Mouse (Mus musculus): ENCODE results near the gene 2200002D01Rik. TPM values are rescaled to one million over a fixed set of nuclear protein-coding genes. Genes with fewer than 3 reads are reported as not detected.

2200002D01Rik gene
- polyA plus RNA-seq, 1 experiment from 2014 or later: 1.2 TPM

DNA sequence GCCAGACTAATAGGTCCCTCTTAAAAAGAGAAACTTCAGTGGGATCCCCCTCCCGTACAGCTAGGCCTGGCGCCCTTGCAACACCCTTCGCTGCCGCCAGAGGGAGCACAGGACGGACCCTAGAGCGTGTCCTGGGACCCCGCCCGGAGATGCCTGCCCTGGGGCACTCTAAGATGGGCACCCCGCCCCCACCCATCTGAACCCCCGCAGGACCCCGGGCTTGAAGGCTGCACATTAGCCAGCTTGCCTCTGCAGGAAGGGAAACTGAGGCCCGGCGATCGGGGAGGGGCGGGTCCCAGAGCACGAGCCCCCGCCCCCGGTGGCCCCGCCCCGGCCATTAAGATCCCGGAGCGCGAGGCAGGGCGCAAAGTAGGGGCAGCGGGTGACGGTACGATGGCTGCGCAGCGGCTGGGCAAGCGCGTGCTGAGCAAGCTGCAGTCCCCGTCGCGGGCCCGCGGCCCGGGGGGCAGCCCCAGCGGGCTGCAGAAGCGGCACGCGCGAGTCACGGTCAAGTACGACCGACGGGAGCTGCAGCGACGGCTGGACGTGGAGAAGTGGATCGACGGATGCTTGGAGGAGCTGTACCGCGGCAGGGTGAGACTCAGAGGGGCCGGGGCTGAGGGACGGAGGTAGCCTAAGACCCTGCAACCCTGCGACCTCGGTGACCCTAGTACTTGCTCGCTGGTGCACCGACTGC, 40.8 kb upstream of the 2200002D01Rik start, which contains the start of gene Ppp1r14a:
Gene Ppp1r14a (plus strand): TSS at position 367 of the 697 bp plus-strand sequence.
- H3K27me3 ChIP-seq: peaks cover 23% of the 10 kb centered on the region
- peak; percentile 43; the same call in 1 of the 2 replicates for ATAC-seq

DNA sequence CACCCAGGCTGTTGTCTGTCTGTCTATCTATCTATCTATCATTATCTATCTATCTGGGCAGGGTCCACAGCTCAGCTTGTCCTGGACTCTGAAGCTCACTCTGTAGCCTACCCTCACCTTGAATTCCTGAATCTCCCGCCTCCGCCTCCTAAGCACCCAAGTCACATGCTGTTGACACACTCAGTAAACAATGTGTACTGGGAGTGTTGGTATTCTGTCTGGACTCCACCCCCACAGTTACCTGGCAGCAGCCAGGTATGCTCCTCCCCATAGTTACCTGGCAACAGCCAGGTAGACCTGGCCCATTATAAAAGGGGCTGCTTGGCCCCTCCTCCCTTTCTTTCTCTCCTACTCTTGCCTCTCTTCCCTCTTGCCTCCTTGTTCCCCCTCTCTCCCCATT, 39.8 kb upstream of the 2200002D01Rik start:
- no peak for ATAC-seq
- Histone ChIP-seq H3K36me3 (ENCODE audit: poor library complexity, severe bottlenecking) (no peaks in the 10 kb centered on the region), H3K4me1 (peaks cover 37% of the 10 kb centered on the region), H3K4me3 (no peak overlapping the region), H3K27ac (no peak overlapping the region), H3K4me2 (no peak overlapping the region), H3K9me3 (replicated peaks) (no peaks in the 10 kb centered on the region), H3K9ac (no peak overlapping the region), H3K27me3 (peaks cover 23% of the 10 kb centered on the region)
- 83% methylated on average over 2 of the region's 2 CpGs for WGBS

More for the DNA sequence above, 40.8 kb upstream of the 2200002D01Rik start, which contains the start of gene Ppp1r14a:
- Histone ChIP-seq H3K4me2 (peak within 1 kb of the TSS; percentile 90), H3K9me3 (replicated peaks) (no peaks in the 10 kb centered on the region), H3K9ac (peak within 1 kb of the TSS; percentile 69), H3K4me1 (peaks cover 47% of the 10 kb centered on the region), H3K4me3 (peak within 1 kb of the TSS; percentile 53), H3K36me3 (ENCODE audit: poor library complexity, severe bottlenecking) (no peaks in the 10 kb centered on the region), H3K27ac (peak within 1 kb of the TSS; percentile 44)
- WGBS: 1% methylated on average over 58 of the region's 59 CpGs

DNA sequence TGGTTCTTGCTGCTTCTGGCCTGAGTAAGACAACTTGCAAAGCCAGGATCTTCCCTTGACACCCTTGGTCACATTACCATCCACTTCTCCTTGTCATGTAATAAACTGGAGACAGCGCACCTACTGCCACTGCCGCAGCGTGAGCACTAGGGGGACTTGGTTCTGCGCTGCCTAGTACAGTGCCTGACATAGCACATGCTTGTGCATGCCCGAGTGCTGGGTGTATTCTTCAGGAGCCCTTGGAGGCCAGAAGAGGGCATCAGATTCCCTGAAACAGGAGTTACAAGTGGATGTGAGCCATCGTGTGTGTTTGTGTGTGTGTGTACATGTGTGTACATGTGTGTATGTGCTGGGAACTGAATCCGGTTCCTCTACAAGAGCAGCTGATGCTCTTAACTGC, 39.2 kb upstream of the 2200002D01Rik start:
- Histone ChIP-seq H3K27me3 (peaks cover 28% of the 10 kb centered on the region), H3K27ac (no peak overlapping the region), H3K4me2 (no peak overlapping the region), H3K9me3 (replicated peaks) (no peaks in the 10 kb centered on the region), H3K4me1 (peaks cover 31% of the 10 kb centered on the region), H3K36me3 (ENCODE audit: poor library complexity, severe bottlenecking) (no peaks in the 10 kb centered on the region), H3K4me3 (no peak overlapping the region), H3K9ac (no peak overlapping the region)
- 85% methylated on average over 7 of the region's 7 CpGs for WGBS
- ATAC-seq: no peak

DNA sequence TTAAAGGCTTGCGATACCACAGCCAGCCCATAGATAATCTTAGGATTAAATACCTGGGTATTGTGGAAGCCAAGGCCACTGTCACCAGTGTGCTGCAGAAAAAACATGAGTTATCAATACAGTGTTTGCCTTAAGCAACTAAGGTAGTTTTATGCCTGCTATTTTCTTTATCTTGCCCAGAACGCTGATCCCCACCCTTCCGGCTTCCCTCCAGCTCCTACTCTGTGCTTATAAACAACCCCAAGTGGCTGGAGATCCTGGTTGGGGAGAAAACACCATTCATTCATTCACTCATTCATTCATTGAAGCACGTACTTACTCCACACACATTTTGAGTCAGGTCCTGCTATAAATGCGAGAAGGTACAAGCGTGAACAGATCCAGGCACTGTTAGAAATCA, 36.3 kb upstream of the 2200002D01Rik start:
- no peak overlapping the region for H3K4me3 ChIP-seq
- H3K27me3 ChIP-seq: peaks cover 48% of the 10 kb centered on the region
- H3K27ac ChIP-seq: no peak overlapping the region
- no peaks in the 10 kb centered on the region for H3K9me3 ChIP-seq (replicated peaks)
- H3K36me3 ChIP-seq (ENCODE audit: poor library complexity, severe bottlenecking): no peaks in the 10 kb centered on the region
- H3K4me1 ChIP-seq: peaks cover 26% of the 10 kb centered on the region
- H3K4me2 ChIP-seq: no peak overlapping the region
- WGBS: 97% methylated on average over 6 of the region's 6 CpGs
- no peak for ATAC-seq
- no peak overlapping the region for H3K9ac ChIP-seq

DNA sequence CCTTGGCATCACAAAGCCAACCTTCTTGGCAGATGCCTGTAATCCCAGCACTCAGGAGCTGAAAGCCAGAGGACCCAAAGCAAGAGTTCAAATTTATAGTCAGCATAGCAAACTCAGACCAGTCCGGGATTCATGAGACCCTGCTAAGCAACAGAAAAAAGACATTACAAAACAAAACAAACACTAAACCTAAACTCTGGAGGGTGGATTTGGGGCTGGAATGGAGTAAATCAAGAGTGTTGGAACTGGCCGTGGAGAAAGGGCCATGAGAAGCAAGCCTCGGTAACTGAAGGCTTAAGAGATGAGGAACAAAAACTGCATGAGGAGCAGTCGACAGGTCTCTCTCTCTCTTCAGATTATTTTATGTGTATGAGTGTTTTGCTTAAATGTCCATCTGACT, 35.6 kb upstream of the 2200002D01Rik start:
- no peak overlapping the region for H3K4me2 ChIP-seq
- peaks cover 44% of the 10 kb centered on the region for H3K27me3 ChIP-seq
- 82% methylated on average over 4 of the region's 4 CpGs for WGBS
- no peak overlapping the region for H3K27ac ChIP-seq
- no peak overlapping the region for H3K9ac ChIP-seq
- H3K9me3 ChIP-seq (replicated peaks): no peaks in the 10 kb centered on the region
- no peak for ATAC-seq
- H3K4me3 ChIP-seq: no peak overlapping the region
- H3K4me1 ChIP-seq: peaks cover 20% of the 10 kb centered on the region
- no peaks in the 10 kb centered on the region for H3K36me3 ChIP-seq (ENCODE audit: poor library complexity, severe bottlenecking)

DNA sequence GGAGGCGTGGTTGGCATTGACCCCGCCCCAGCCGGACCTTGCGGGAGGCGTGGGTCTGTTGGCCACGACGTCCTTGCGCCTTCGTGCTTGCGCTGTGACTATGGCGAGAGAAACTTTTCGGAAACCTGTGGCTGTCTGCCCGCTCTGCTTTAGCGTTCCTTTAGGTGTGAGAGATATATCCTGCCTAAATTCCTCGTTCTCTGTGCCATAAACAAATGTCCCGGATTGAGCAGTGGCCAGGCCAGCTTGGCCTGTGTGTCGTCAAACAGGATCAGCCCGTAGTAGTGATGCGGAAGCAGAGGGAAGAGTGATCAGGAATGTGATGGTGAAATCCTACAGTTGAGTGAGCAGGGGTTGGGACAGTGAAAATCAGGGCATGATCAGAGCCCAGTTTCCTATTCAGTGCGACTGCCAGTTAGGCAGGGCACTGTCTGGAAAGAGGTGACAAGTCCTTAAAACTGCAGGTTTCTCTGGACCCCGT, 33.8 kb upstream of the 2200002D01Rik start:
- peak overlapping the region; percentile 57 for H3K4me3 ChIP-seq
- ATAC-seq: no peak
- H3K4me2 ChIP-seq: peak overlapping the region; percentile 98
- peak overlapping the region; percentile 73 for H3K9ac ChIP-seq
- H3K27ac ChIP-seq: no peak overlapping the region
- WGBS: 10% methylated on average over 21 of the region's 21 CpGs
- H3K36me3 ChIP-seq (ENCODE audit: poor library complexity, severe bottlenecking): no peaks in the 10 kb centered on the region
- peaks cover 17% of the 10 kb centered on the region for H3K4me1 ChIP-seq
- peaks cover 36% of the 10 kb centered on the region for H3K27me3 ChIP-seq
- no peaks in the 10 kb centered on the region for H3K9me3 ChIP-seq (replicated peaks)

DNA sequence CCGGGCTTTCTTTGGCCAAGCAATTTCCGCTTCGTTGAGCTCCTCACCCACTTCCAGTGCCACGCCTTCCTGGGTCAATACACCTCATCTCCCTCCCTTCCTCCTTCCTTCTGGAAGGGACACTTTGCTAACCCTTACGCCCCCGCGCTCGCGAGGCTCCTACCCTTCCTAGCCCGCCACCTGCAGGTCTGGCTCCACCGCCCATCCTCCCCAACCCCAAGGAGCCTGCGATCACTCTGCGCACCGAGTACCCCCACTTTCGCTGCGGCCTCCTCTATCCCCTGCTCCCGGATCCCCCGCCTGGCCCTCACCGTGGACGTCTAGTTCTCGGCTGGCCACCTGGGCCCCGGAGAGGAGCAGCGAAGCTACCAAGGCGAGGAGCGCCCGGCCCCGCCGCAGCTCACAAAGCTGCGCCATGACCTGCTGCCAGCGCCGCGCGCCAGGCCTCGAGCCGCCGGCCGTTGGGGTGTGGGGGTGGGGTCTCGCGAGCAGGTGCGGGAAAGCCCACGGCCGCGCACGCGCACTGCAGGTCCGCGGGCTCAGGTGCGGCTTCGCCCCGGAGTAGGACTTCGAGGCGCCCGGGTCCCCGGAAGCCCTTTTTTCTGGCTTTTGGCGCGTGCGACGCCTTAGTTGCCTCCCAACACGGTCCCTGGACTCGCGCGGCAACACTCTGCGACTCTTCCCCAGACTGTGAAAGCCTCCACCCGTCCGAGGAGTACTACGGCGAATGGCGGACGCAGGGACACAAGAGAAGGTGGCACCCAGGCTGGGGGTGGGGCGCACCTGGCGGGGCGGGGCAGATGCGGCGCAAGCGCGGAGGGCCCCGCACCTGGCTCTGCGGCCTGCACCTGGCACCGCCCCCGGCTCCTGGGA, 33.2 kb upstream of the 2200002D01Rik start, which contains the start of gene Spint2:
Gene Spint2 (minus strand): TSS at position 712 of the 873 bp plus-strand sequence.
- H3K27ac ChIP-seq: no peak within 1 kb of the TSS
- H3K9me3 ChIP-seq (replicated peaks): no peaks in the 10 kb centered on the region
- peak; percentile 58 for ATAC-seq
- H3K4me3 ChIP-seq: peak within 1 kb of the TSS; percentile 57
- H3K36me3 ChIP-seq (ENCODE audit: poor library complexity, severe bottlenecking): no peaks in the 10 kb centered on the region
- H3K4me2 ChIP-seq: peak within 1 kb of the TSS; percentile 98
- H3K9ac ChIP-seq: peak within 1 kb of the TSS; percentile 73
- WGBS: under 1% methylated on average over 79 of the region's 80 CpGs
- H3K27me3 ChIP-seq: peaks cover 36% of the 10 kb centered on the region
- peaks cover 17% of the 10 kb centered on the region for H3K4me1 ChIP-seq

DNA sequence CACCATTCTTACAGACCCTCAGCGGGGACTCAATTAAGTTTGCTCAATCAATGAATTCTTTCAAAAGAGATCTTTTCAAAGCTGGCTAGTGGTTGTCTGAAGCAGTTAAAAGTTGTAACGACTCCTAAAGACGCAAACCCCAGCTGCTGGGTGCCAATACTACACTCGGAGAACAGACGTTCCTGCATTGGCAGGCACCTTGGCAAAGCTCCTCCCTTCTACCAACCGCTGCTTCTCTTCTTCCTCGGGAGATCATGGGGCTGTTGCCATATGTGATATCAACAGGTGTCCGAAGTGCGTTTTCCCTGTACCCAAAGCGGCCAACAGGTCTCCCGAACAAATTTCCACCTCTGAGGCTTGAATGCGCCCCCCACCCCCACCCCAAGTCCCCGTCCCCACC, 32.5 kb upstream of the 2200002D01Rik start:
- no peak overlapping the region for H3K27ac ChIP-seq
- H3K27me3 ChIP-seq: peaks cover 36% of the 10 kb centered on the region
- H3K36me3 ChIP-seq (ENCODE audit: poor library complexity, severe bottlenecking): no peaks in the 10 kb centered on the region
- H3K4me3 ChIP-seq: peak overlapping the region; percentile 57
- 10% methylated on average over 13 of the region's 13 CpGs for WGBS
- ATAC-seq: no peak
- H3K9me3 ChIP-seq (replicated peaks): no peaks in the 10 kb centered on the region
- peaks cover 17% of the 10 kb centered on the region for H3K4me1 ChIP-seq
- peak overlapping the region; percentile 98 for H3K4me2 ChIP-seq
- H3K9ac ChIP-seq: no peak overlapping the region

DNA sequence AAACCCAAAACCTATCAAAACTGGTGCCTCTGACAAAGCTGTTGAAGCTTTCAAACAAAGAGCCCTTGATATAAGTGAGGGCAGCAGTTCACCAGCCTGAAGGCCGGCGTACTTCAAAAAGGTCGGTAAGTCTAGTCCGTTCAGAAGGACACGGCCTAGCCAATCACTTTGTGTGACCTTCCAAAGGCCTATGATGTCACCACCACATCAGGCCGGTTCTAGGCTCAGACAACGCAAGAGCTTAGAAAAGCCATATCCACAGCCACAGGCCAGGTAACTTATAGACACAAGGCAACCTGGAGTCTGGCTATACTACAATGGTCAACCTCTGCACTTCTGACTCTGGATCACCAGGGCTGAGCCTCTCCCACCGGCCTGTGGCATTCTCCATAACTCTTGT, 31.7 kb upstream of the 2200002D01Rik start:
- H3K36me3 ChIP-seq (ENCODE audit: poor library complexity, severe bottlenecking): no peaks in the 10 kb centered on the region
- ATAC-seq: no peak
- no peak overlapping the region for H3K27ac ChIP-seq
- no peak overlapping the region for H3K9ac ChIP-seq
- no peaks in the 10 kb centered on the region for H3K9me3 ChIP-seq (replicated peaks)
- no peak overlapping the region for H3K4me3 ChIP-seq
- H3K27me3 ChIP-seq: peaks cover 31% of the 10 kb centered on the region
- 92% methylated on average over 8 of the region's 8 CpGs for WGBS
- peaks cover 17% of the 10 kb centered on the region for H3K4me1 ChIP-seq
- H3K4me2 ChIP-seq: no peak overlapping the region

DNA sequence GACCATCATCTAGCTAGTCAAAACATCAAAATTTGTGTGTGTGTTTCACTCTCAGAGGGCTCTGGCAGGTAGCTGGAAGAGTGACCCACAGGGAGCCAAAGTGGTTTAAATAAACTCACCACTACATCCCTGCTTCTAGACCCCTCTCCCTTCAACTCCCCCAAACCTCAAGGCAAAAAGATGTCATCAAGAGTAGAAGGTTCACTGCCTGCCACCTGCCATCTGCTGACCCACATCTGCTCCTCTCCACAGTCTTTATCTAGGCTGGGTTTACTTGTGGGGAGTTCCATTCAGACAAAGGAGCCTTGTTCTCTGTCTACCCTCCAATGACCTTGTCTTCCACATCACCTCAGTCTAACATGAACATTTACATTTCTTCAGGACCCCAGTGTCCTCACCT, 31.0 kb upstream of the 2200002D01Rik start:
- no peak overlapping the region for H3K27ac ChIP-seq
- no peak for ATAC-seq
- H3K36me3 ChIP-seq (ENCODE audit: poor library complexity, severe bottlenecking): no peaks in the 10 kb centered on the region
- no peak overlapping the region for H3K4me2 ChIP-seq
- H3K4me3 ChIP-seq: no peak overlapping the region
- peaks cover 27% of the 10 kb centered on the region for H3K27me3 ChIP-seq
- H3K9ac ChIP-seq: no peak overlapping the region
- H3K9me3 ChIP-seq (replicated peaks): no peaks in the 10 kb centered on the region
- peaks cover 17% of the 10 kb centered on the region for H3K4me1 ChIP-seq

DNA sequence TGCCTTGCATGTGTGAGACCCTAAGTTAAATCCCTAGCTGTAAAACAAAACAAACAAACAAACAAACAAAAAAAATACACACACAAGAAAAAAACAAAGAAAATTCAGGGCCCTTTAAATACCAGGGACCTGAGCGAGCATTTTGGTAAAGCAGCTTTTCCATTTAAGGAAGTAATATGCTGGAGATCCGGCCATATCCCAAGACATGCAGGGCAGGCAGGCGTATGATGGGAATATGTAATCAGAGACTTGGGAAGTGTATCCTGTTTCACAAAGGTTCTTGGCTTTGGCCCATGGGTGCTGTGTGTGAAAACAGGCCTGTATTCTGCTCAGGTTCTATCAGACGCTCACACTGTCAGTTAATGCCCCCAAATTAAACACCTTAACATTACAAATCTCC, 29.2 kb upstream of the 2200002D01Rik start:
- Histone ChIP-seq H3K9ac (no peak overlapping the region), H3K4me3 (no peak overlapping the region), H3K36me3 (ENCODE audit: poor library complexity, severe bottlenecking) (no peaks in the 10 kb centered on the region), H3K4me1 (peaks cover 17% of the 10 kb centered on the region), H3K9me3 (replicated peaks) (no peaks in the 10 kb centered on the region), H3K27ac (no peak overlapping the region), H3K27me3 (peaks cover 22% of the 10 kb centered on the region), H3K4me2 (no peak overlapping the region)
- 93% methylated on average over 4 of the region's 4 CpGs for WGBS
- ATAC-seq: no peak

DNA sequence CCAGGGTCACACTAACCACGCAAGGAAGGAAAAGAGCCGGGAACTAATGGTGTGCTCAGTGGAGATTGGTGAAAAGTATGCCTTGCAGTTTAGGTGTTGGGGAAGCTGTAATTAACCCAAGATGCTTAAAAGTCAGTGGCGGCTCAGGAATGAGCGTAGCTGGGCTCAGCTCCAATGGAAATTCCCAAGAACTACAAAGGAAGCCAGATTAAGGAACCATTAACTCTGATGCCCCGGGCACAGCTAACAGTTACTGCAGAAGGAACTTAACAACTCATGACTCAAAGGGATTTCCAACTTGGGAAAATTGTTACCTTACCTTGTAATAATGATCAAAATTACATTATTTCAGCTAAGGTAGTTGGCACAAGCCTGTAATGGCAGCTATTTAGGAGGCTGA, 28.4 kb upstream of the 2200002D01Rik start:
- ATAC-seq: no peak
- peaks cover 10% of the 10 kb centered on the region for H3K4me1 ChIP-seq

More for the DNA sequence above, 28.4 kb upstream of the 2200002D01Rik start:
- Histone ChIP-seq H3K27me3 (peaks cover 14% of the 10 kb centered on the region), H3K36me3 (ENCODE audit: poor library complexity, severe bottlenecking) (no peaks in the 10 kb centered on the region), H3K27ac (no peak overlapping the region), H3K4me3 (no peak overlapping the region), H3K9ac (no peak overlapping the region), H3K4me2 (no peak overlapping the region), H3K9me3 (replicated peaks) (no peaks in the 10 kb centered on the region)
- 78% methylated on average over 5 of the region's 5 CpGs for WGBS

All from forebrain, embryonic 13.5 days (tissue).